Mouse (Mus musculus) spleen, adult 2 months (tissue): ENCODE measurements at regions not wholly inside any gene's neighbourhood (a gene's known extent, or its start where the extent isn't known, plus 50 kb on each side); places are given as distances from the start of the nearest gene placed in this dataset.

ENCODE experiments used
- DNase-seq, 2 experiments: peaks; one replicate each; pipeline versions ENCODE4 v3.0.0 to v3.0.0-alpha.2; 2012 to 2021; ENCODE audit warnings: low spot score in 2 of 2, low read depth in 1 of 2
- H3K27ac ChIP-seq: fragments of 200-500 bp; 2 replicates; pipeline ENCODE4 v1.5.1; 2012; ENCODE audit warnings: low read length, inconsistent platforms; ENCODE audit not compliant: insufficient read depth
- H3K27me3 ChIP-seq: fragments of 200-500 bp; 2 replicates; pipeline ENCODE4 v1.6.1; 2012; ENCODE audit warnings: mild to moderate bottlenecking, moderate library complexity, low read length, inconsistent platforms; ENCODE audit not compliant: control insufficient read depth, insufficient read depth
- H3K36me3 ChIP-seq: fragments of 200-500 bp; 2 replicates; pipeline ENCODE4 v1.6.1; 2012; ENCODE audit warnings: mild to moderate bottlenecking, low read length, inconsistent platforms; ENCODE audit not compliant: control insufficient read depth, insufficient read depth
- H3K4me1 ChIP-seq: fragments of 200-500 bp; 2 replicates; pipeline ENCODE4 v1.6.1; 2011; ENCODE audit warnings: inconsistent platforms; ENCODE audit not compliant: control insufficient read depth, insufficient read depth, insufficient read length
- H3K4me3 ChIP-seq: fragments of 200-500 bp; 2 replicates; pipeline ENCODE4 v1.5.1; 2011; ENCODE audit warnings: mild to moderate bottlenecking, inconsistent platforms; ENCODE audit not compliant: insufficient read depth, insufficient read length; ENCODE audit errors: extremely low read depth
- CTCF ChIP-seq: fragments of 200-500 bp; IDR thresholded peaks from 2 replicates; pipeline ENCODE4 v1.5.1; 2011; ENCODE audit warnings: mild to moderate bottlenecking, inconsistent platforms; ENCODE audit not compliant: insufficient read depth, insufficient read length, insufficient replicate concordance; ENCODE audit errors: extremely low read depth
- POLR2A ChIP-seq: fragments of 200-500 bp; IDR thresholded peaks from 2 replicates; pipeline ENCODE4 v1.6.1; 2011; ENCODE audit warnings: low read depth, low read length, inconsistent platforms
- WGBS: fragments of 180-500 bp; shearing (Covaris S2); methylation state at CpG from one replicate; pipeline ENCODE4 v1.1.7; 2018; 5-methylcytosine and 5-hydroxymethylcytosine counted together

DNA sequence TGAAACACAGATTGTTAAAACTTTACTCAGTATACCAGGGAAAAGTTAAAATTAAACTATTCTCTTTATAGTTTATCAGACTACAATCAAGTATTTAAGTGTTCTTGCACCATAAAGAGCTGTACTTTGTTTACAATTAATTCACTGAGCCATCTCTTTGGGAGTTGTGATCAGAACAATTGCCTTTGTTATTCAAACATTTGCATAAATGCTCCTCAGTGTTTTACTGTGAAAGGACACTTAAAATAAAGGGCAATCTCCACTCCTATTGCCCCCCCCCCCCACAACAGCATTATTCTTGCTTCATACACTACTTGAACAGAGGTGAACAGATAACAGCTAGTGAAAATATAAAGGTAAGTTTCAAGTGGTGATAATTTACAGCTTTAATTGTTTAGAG is 772.1 kb downstream of the Efna5 start:
- TF ChIP-seq POLR2A: no peak
- TF ChIP-seq CTCF: no peak
- Histone ChIP-seq H3K27me3 (no peaks in the 10 kb centered on the region), H3K27ac (no peak overlapping the region), H3K4me1 (no peaks in the 10 kb centered on the region), H3K36me3 (no peaks in the 10 kb centered on the region), H3K4me3 (no peak overlapping the region)
- DNase-seq: no peak

- no peak for TF ChIP-seq POLR2A
- no peak for TF ChIP-seq CTCF
- no peak for DNase-seq
- no peak overlapping the region for H3K4me3 ChIP-seq
- H3K27me3 ChIP-seq: no peaks in the 10 kb centered on the region
- H3K36me3 ChIP-seq: no peaks in the 10 kb centered on the region
- 85% methylated on average over 4 of the region's 4 CpGs for WGBS
- no peaks in the 10 kb centered on the region for H3K4me1 ChIP-seq
- H3K27ac ChIP-seq: no peak overlapping the region
These were observed 797.8 kb downstream of the Efna5 start for GRCm38 (mm10) chr17:62083281-62083680.

DNA sequence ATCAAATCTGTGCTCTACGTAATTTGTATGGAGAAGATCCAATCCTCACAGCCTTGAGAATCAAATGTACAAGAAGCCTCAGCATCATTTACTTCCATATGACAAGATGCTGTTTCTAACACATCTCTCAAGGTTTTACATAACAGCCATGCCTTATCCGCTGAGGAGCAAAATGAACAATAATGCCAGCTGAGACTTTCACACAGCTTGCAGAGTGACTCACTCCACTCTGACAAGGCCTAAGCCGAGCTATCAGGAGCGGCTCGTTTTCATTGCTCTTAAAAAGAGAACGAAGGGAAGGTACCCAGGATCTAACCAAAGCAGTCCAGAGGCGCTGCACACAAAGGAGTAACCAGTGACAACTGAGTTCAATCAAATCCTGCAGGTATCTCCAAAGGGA is 803.5 kb downstream of the Efna5 start:
- Histone ChIP-seq H3K27me3 (no peaks in the 10 kb centered on the region), H3K4me1 (no peaks in the 10 kb centered on the region), H3K36me3 (no peaks in the 10 kb centered on the region), H3K4me3 (no peak overlapping the region), H3K27ac (no peak overlapping the region)
- WGBS: 87% methylated on average over 7 of the region's 7 CpGs
- DNase-seq: no peak
- TF ChIP-seq POLR2A (no peak), CTCF (no peak)

DNA sequence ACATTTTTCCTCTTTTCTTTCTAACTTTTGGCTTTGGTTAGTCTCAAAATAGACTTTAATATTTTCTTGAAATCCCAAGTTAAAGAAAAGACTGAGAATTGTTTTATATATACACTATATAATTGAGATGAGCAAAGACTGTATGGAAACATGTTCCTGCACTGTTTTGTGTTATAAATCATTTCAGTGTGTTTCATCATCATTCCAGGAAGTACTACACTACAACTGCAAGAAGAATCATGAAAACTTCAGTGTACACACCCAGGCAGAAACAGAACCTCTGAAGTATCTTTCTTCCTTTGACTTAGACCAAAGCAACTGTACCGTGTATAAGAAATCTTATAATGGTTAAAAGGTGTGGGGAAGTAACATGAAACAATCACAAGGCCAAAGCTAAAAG is 816.2 kb downstream of the Efna5 start:
- H3K4me1 ChIP-seq: no peaks in the 10 kb centered on the region
- DNase-seq: no peak
- no peak overlapping the region for H3K4me3 ChIP-seq
- no peaks in the 10 kb centered on the region for H3K36me3 ChIP-seq
- no peaks in the 10 kb centered on the region for H3K27me3 ChIP-seq
- 81% methylated on average over 1 of the region's 1 CpGs for WGBS
- no peak for TF ChIP-seq CTCF
- TF ChIP-seq POLR2A: no peak
- H3K27ac ChIP-seq: no peak overlapping the region

DNA sequence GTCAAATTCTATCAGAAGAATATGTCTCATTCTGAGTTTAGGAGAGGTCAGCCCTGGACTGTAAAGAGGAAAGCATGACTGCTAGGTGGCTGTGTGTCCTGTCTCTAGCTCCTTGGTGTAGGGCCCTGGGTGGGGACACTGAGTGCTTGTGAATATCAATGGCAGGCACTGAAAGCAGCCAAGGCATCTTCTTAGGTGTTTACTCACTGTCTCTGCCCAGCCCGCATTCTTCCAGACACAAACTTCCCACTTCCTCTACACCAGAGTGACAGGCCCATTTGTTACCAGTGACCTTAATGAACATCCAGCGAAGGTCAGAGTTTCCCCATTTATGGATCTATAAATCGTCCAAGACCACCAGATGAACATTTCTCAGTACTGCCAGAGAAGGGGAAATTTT is 823.1 kb downstream of the Efna5 start:
- DNase-seq: no peak
- WGBS: 75% methylated on average over 3 of the region's 3 CpGs
- H3K27me3 ChIP-seq: no peaks in the 10 kb centered on the region
- TF ChIP-seq CTCF: no peak
- no peaks in the 10 kb centered on the region for H3K4me1 ChIP-seq
- no peak overlapping the region for H3K4me3 ChIP-seq
- no peak overlapping the region for H3K27ac ChIP-seq
- H3K36me3 ChIP-seq: no peaks in the 10 kb centered on the region

GRCm38 (mm10) chr17:62054801-62055200 is 826.3 kb downstream of the Efna5 start:
- DNase-seq: no peak
- no peak overlapping the region for H3K4me3 ChIP-seq
- 77% methylated on average over 6 of the region's 6 CpGs for WGBS
- H3K27me3 ChIP-seq: no peaks in the 10 kb centered on the region
- no peaks in the 10 kb centered on the region for H3K4me1 ChIP-seq
- H3K27ac ChIP-seq: no peak overlapping the region
- TF ChIP-seq CTCF (no peak), POLR2A (no peak)
- H3K36me3 ChIP-seq: no peaks in the 10 kb centered on the region

- Histone ChIP-seq H3K4me1 (no peaks in the 10 kb centered on the region), H3K4me3 (no peak overlapping the region), H3K27ac (no peak overlapping the region), H3K27me3 (no peaks in the 10 kb centered on the region), H3K36me3 (no peaks in the 10 kb centered on the region)
- DNase-seq: no peak
- no peak for TF ChIP-seq POLR2A
- no peak for TF ChIP-seq CTCF
- WGBS: 82% methylated on average over 3 of the region's 3 CpGs
These were observed 832.1 kb downstream of the Efna5 start for GRCm38 (mm10) chr17:62048989-62049388.
